ENCODE assay signal across 8 mouse cellular contexts in genomic region chr12:56058463-56058862, GRCm38 (mm10).
A peak's percentile ranks its signal among the peaks of the same experiment; 100 is the strongest.
DNase-seq lines count a peak whose midpoint lies in the region; ATAC-seq and TF ChIP-seq lines count a peak whose summit lies in the region.

No protein-coding gene starts in this region.

- no peak overlapping the region for H3K9ac ChIP-seq in intestine, embryonic 14.5 days (ENCODE audit: low read length)
- H3K9ac ChIP-seq in intestine, embryonic 15.5 days: no peak overlapping the region
- no peak overlapping the region for H3K9ac ChIP-seq in kidney, embryonic 14.5 days (ENCODE audit: low read depth, low read length)
- no peak overlapping the region for H3K9ac ChIP-seq in limb, embryonic 11.5 days (ENCODE audit: low read length)
- no peak overlapping the region for H3K9ac ChIP-seq in stomach, postnatal 0 days (ENCODE audit: low read length)

- H3K36me3 ChIP-seq in intestine, embryonic 14.5 days (ENCODE audit: control insufficient read depth, insufficient read depth, low read length): no peaks in the 10 kb centered on the region
- no peaks in the 10 kb centered on the region for H3K36me3 ChIP-seq in intestine, embryonic 15.5 days
- H3K36me3 ChIP-seq in kidney, embryonic 14.5 days (ENCODE audit: control insufficient read depth, insufficient read depth, low read length): no peaks in the 10 kb centered on the region
- H3K36me3 ChIP-seq in limb, embryonic 11.5 days (ENCODE audit: control insufficient read depth, insufficient read depth, low read length): no peaks in the 10 kb centered on the region
- H3K36me3 ChIP-seq in stomach, postnatal 0 days (ENCODE audit: control insufficient read depth, insufficient read depth, low read length): no peaks in the 10 kb centered on the region

- H3K27me3 ChIP-seq in intestine, embryonic 14.5 days (replicated peaks; ENCODE audit: control insufficient read depth, insufficient read depth, low read length): no peaks in the 10 kb centered on the region
- no peaks in the 10 kb centered on the region for H3K27me3 ChIP-seq in intestine, embryonic 15.5 days (replicated peaks)
- H3K27me3 ChIP-seq in kidney, embryonic 14.5 days (ENCODE audit: control insufficient read depth, insufficient read depth, low read length): no peaks in the 10 kb centered on the region
- no peaks in the 10 kb centered on the region for H3K27me3 ChIP-seq in limb, embryonic 11.5 days (ENCODE audit: control insufficient read depth, insufficient read depth, low read length)
- H3K27me3 ChIP-seq in stomach, postnatal 0 days (ENCODE audit: control insufficient read depth, insufficient read depth, low read length): no peaks in the 10 kb centered on the region; the same call in 1 of the 2 replicates

- H3K4me3 ChIP-seq in intestine, embryonic 14.5 days (ENCODE audit: low read depth, low read length): no peak overlapping the region
- H3K4me3 ChIP-seq in intestine, embryonic 15.5 days (replicated peaks): no peak overlapping the region
- H3K4me3 ChIP-seq in kidney, embryonic 14.5 days (ENCODE audit: low read length): no peak overlapping the region
- no peak overlapping the region for H3K4me3 ChIP-seq in limb, embryonic 11.5 days (ENCODE audit: low read depth, low read length)
- no peak overlapping the region for H3K4me3 ChIP-seq in stomach, postnatal 0 days (ENCODE audit: low read depth, low read length)

- DNase-seq in intestine, embryonic 14.5 days (ENCODE audit: low spot score): peak; percentile 94
- peak; percentile 90 to 93 for DNase-seq in cerebellum, postnatal 14 days
- DNase-seq in gastrocnemius, adult 18-20 months (ENCODE audit: low spot score): peak; percentile 16
- peak; percentile 93 for DNase-seq in limb, embryonic 11.5 days (ENCODE audit: low spot score)
- peak; percentile 89 for DNase-seq in neural tube, embryonic 10.5 days (ENCODE audit: extremely low spot score, low spot score)
- DNase-seq in stomach, postnatal 0 days (ENCODE audit: low spot score): peak; percentile 85

- no peak for TF ChIP-seq EP300 in stomach, postnatal 0 days (optimal IDR thresholded peaks at IDR 0.05)

- no peak overlapping the region for H3K4me2 ChIP-seq in intestine, embryonic 14.5 days (ENCODE audit: low read length)
- H3K4me2 ChIP-seq in intestine, embryonic 15.5 days (replicated peaks): no peak overlapping the region
- no peak overlapping the region for H3K4me2 ChIP-seq in kidney, embryonic 14.5 days (replicated peaks; ENCODE audit: low read depth, low read length)
- no peak overlapping the region for H3K4me2 ChIP-seq in limb, embryonic 11.5 days (ENCODE audit: low read depth, severe bottlenecking)
- no peak overlapping the region for H3K4me2 ChIP-seq in stomach, postnatal 0 days (replicated peaks; ENCODE audit: low read depth)

- ATAC-seq in intestine, embryonic 14.5 days (replicated peaks; ENCODE audit: low FRiP score, low TSS enrichment, low read depth): no peak
- no peak for ATAC-seq in intestine, embryonic 15.5 days
- peak; percentile 60; the same call in 1 of the 2 replicates for ATAC-seq in kidney, embryonic 14.5 days (ENCODE audit: low FRiP score, low TSS enrichment)
- ATAC-seq in limb, embryonic 11.5 days (ENCODE audit: insufficient number of reproducible peaks, low FRiP score, low TSS enrichment, low read depth): no peak
- ATAC-seq in stomach, postnatal 0 days (ENCODE audit: low FRiP score, low TSS enrichment): no peak

- no peak overlapping the region for H3K27ac ChIP-seq in intestine, embryonic 14.5 days (ENCODE audit: low read depth)
- H3K27ac ChIP-seq in intestine, embryonic 15.5 days: no peak overlapping the region
- H3K27ac ChIP-seq in kidney, embryonic 14.5 days (ENCODE audit: low read depth, low read length): no peak overlapping the region
- no peak overlapping the region for H3K27ac ChIP-seq in limb, embryonic 11.5 days (replicated peaks; ENCODE audit: low read depth, low read length)
- H3K27ac ChIP-seq in stomach, postnatal 0 days (replicated peaks): no peak overlapping the region

- H3K4me1 ChIP-seq in intestine, embryonic 14.5 days (replicated peaks; ENCODE audit: control insufficient read depth, insufficient read depth, low read length): no peaks in the 10 kb centered on the region
- H3K4me1 ChIP-seq in intestine, embryonic 15.5 days (replicated peaks): no peaks in the 10 kb centered on the region
- H3K4me1 ChIP-seq in kidney, embryonic 14.5 days (ENCODE audit: control insufficient read depth, insufficient read depth, low read length): no peaks in the 10 kb centered on the region
- H3K4me1 ChIP-seq in limb, embryonic 11.5 days (ENCODE audit: control insufficient read depth, insufficient read depth, low read length): no peaks in the 10 kb centered on the region
- H3K4me1 ChIP-seq in stomach, postnatal 0 days (replicated peaks; ENCODE audit: control insufficient read depth, insufficient read depth): no peaks in the 10 kb centered on the region

- 12% methylated on average over 17 of the region's 17 CpGs for WGBS in intestine, embryonic 14.5 days
- WGBS in intestine, embryonic 15.5 days: 10% methylated on average over 17 of the region's 17 CpGs
- WGBS in kidney, embryonic 14.5 days: 13% methylated on average over 17 of the region's 17 CpGs
- 11% methylated on average over 17 of the region's 17 CpGs for WGBS in limb, embryonic 11.5 days
- 9% methylated on average over 17 of the region's 17 CpGs for WGBS in stomach, postnatal 0 days

- H3K9me3 ChIP-seq in intestine, embryonic 14.5 days (ENCODE audit: control insufficient read depth, low read length): no peaks in the 10 kb centered on the region
- no peaks in the 10 kb centered on the region for H3K9me3 ChIP-seq in intestine, embryonic 15.5 days
- H3K9me3 ChIP-seq in kidney, embryonic 14.5 days (ENCODE audit: control insufficient read depth, low read length): no peaks in the 10 kb centered on the region
- no peaks in the 10 kb centered on the region for H3K9me3 ChIP-seq in limb, embryonic 11.5 days (ENCODE audit: control insufficient read depth, low read length)
- no peaks in the 10 kb centered on the region for H3K9me3 ChIP-seq in stomach, postnatal 0 days (ENCODE audit: control insufficient read depth, low read length)

- TF ChIP-seq CTCF in stomach, postnatal 0 days (IDR thresholded peaks at IDR 0.05; ENCODE audit: low read depth): peak; percentile 95

Comparison
In these comparisons a context has a peak if more than half of its experiments do, and no peak if none do; other contexts are left out.
1. DNase-seq: peak in every context shown above with its lines; median percentile 94 in intestine, embryonic 14.5 days; 93 in limb, embryonic 11.5 days; 92 in cerebellum, postnatal 14 days; 89 in neural tube, embryonic 10.5 days; 85 in stomach, postnatal 0 days; 16 in gastrocnemius, adult 18-20 months.